Mouse (Mus musculus) bone marrow, adult 2 months (tissue): ENCODE results near the gene Ttc7. TPM values are rescaled to one million over a fixed set of nuclear protein-coding genes. Genes with fewer than 3 reads are reported as not detected.

Source experiments
- H3K27ac ChIP-seq: fragments of 200-500 bp; 2 replicates; pipeline ENCODE4 v1.5.1; 2012; ENCODE audit warnings: low read depth, mild to moderate bottlenecking, control low read depth, inconsistent platforms, low read length; ENCODE audit not compliant: control insufficient read depth, poor library complexity, insufficient read depth
- H3K4me1 ChIP-seq: fragments of 200-500 bp; 2 replicates; pipeline ENCODE4 v1.6.1; 2011; ENCODE audit warnings: low read length; ENCODE audit not compliant: control insufficient read depth, insufficient read depth
- H3K4me3 ChIP-seq: fragments of 200-500 bp; replicated peaks from 2 replicates; pipeline ENCODE3; 2011; ENCODE audit warnings: mild to moderate bottlenecking, low read depth, low read length, control low read depth; ENCODE audit not compliant: control insufficient read depth
- CTCF ChIP-seq: fragments of 200-500 bp; IDR thresholded peaks from 2 replicates; pipeline ENCODE4 v1.5.1; 2011; ENCODE audit warnings: low read length, control low read depth; ENCODE audit not compliant: control insufficient read depth, insufficient read depth
- POLR2A ChIP-seq: fragments of 200-500 bp; IDR thresholded peaks from 2 replicates; pipeline ENCODE4 v1.6.1; 2011; ENCODE audit warnings: low read depth, mild to moderate bottlenecking, control low read depth, low read length, borderline replicate concordance; ENCODE audit not compliant: control insufficient read depth
- WGBS: fragments of 180-500 bp; shearing (Covaris S2); methylation state at CpG from one replicate; pipeline ENCODE4 v1.1.7; 2018; 5-methylcytosine and 5-hydroxymethylcytosine counted together
- polyA plus RNA-seq: library from polyadenylated mRNA; stranded (reverse); fragments of >200 nt; gene quantifications from 2 replicates; pipeline ENCODE4 v1.2.4, GENCODE M21; 2011; ENCODE audit warnings: low replicate concordance; ENCODE audit not compliant: missing spikeins, insufficient read depth, insufficient read length

Gene Ttc7
- polyA plus RNA-seq, 1 experiment: 77.9 TPM

- 4% methylated on average over 21 of the region's 21 CpGs for WGBS
- H3K4me1 ChIP-seq: peaks cover 3% of the 10 kb centered on the region; the same call in 1 of the 2 replicates
Observed at GRCm38 (mm10) chr17:87283755-87284481, 1.2 kb downstream of the Ttc7 start.

DNA sequence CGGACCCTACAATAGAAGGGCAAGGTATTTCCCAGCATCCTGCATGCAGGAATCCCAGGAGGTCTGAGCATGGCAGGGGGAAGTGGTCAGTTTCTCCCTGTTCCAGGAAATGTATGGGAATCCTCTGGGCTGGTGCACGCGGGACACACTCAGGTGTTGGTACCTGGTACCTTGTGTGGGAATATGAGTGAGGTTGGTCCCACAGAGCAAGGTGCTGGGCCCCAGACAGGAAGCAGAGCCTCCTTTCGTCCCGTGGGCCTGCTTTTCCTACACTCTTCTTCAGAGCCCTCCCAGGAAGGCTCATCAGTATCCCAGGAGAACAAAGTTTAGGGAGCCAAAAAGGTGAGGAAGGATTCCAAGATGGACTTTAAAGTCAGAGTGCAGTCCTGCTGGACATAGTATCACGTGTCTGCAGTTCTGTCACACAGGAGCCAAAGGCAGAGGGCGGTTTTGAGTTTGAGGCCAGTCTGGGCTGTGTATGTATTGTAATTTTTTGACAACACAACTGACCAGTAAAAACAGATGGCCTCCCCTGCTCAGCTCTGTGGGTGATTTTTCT, 1.9 kb downstream of the Ttc7 start:
- peaks cover 3% of the 10 kb centered on the region; the same call in 1 of the 2 replicates for H3K4me1 ChIP-seq
- WGBS: 64% methylated on average over 7 of the region's 7 CpGs
- no peak for TF ChIP-seq CTCF
- no peak for TF ChIP-seq POLR2A
- H3K27ac ChIP-seq: no peak overlapping the region
- H3K4me3 ChIP-seq: peak overlapping the region; percentile 10

More at GRCm38 (mm10) chr17:87283755-87284481, 1.2 kb downstream of the Ttc7 start:
- H3K27ac ChIP-seq: peak overlapping the region; percentile 98
- peak; percentile 86 for TF ChIP-seq POLR2A
- TF ChIP-seq CTCF: no peak
- peak overlapping the region; percentile 83 for H3K4me3 ChIP-seq

GRCm38 (mm10) chr17:87285731-87286465, 3.2 kb downstream of the Ttc7 start:
- Histone ChIP-seq H3K4me1 (peaks cover 2% of the 10 kb centered on the region; the same call in 1 of the 2 replicates), H3K4me3 (no peak overlapping the region), H3K27ac (no peak overlapping the region)
- TF ChIP-seq POLR2A: no peak
- no peak for TF ChIP-seq CTCF
- 50% methylated on average over 23 of the region's 23 CpGs for WGBS

DNA sequence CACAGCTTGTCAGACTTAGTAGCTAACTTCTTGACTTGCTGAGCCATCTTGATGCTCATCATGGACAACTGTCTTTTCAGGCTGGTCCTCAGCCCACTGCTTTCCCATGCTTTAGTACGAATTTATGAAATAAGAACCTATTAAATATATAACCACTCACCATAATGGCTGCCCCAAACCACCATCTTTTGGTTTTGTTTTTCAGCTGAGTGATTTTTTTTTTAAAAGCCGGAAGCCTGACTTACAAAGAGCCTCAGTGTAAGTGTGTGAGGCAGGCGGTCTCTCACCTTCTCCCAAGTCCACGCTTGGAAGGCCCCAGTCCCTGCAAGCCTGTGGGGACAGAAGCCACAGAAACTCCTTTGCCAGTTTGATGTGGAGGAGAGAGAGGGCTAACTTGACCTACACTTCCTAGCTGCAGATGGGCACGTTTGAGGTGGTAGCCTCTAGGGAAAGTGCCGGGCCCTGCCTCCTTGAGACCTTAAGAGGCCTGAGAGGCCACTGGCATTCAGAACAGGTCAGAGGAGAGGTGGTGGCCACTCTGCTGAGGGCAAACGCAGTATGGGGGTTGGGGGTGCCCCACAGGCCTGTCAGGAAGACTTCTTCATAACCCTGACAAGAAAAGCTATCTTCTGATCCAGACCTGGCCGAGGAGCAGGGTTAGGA, 3.9 kb downstream of the Ttc7 start:
- TF ChIP-seq CTCF: no peak
- TF ChIP-seq POLR2A: no peak
- Histone ChIP-seq H3K4me1 (peaks cover 2% of the 10 kb centered on the region; the same call in 1 of the 2 replicates), H3K4me3 (no peak overlapping the region), H3K27ac (peak overlapping the region; percentile 5; the same call in 1 of the 2 replicates)
- 58% methylated on average over 8 of the region's 8 CpGs for whole genome bisulfite sequencing

DNA sequence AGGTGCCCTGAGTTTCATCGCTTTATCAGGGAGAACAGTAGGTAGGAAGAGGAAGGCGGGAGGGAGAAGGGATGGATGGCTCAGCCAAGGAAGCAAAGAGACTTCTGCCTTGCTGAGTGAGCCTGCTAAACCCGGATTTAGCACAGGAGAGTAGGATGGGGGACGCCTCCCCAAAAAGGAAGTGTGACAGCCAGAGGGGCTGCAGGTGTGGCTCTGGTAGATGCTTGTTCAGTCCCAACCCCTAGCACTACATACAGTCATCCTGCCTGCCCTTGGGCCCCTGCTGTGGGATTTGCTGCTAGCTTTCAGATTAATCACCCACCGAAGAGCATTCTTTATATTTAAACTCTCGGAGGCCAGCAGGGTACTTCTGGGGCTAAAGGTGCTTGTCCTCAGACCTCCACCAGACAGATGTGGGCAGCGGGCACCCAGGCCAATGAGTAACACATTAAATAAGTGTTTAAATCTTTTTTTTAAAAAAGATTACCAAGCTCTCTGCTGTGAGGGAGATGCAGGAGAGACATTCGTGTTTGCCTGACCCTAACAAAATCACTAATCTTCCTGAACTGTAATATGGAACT, 4.6 kb downstream of the Ttc7 start:
- H3K4me1 ChIP-seq: peaks cover 2% of the 10 kb centered on the region; the same call in 1 of the 2 replicates
- WGBS: 78% methylated on average over 8 of the region's 8 CpGs
- no peak overlapping the region for H3K4me3 ChIP-seq
- H3K27ac ChIP-seq: no peak overlapping the region
- TF ChIP-seq CTCF (no peak), POLR2A (no peak)

DNA sequence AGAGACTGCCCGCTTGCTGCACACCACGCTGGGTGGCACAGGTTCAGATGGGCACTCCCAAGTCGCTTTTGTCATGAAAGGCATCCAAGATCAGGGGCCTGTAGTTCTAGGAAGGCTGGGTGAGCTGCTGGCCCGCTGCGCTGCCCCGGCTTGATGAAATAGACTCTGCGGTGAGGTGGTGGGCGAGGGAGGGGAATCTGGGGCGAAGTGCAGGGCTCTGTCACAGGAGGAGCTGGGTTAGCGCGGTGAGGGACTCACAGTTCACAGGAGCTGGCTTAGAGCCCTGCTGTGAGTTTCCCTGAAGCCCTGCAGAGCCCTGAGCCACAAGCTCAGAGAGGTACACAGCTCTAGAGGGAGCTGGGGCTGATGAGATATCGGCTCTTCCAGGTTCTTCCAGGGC, 5.4 kb downstream of the Ttc7 start:
- peaks cover 3% of the 10 kb centered on the region; the same call in 1 of the 2 replicates for H3K4me1 ChIP-seq
- H3K4me3 ChIP-seq: no peak overlapping the region
- no peak overlapping the region for H3K27ac ChIP-seq
- 93% methylated on average over 12 of the region's 12 CpGs for WGBS
- TF ChIP-seq POLR2A (no peak), CTCF (no peak)

GRCm38 (mm10) chr17:87289367-87289766, 6.7 kb downstream of the Ttc7 start:
- TF ChIP-seq CTCF: no peak
- TF ChIP-seq POLR2A: no peak
- H3K4me3 ChIP-seq: no peak overlapping the region
- 85% methylated on average over 5 of the region's 5 CpGs for WGBS
- H3K27ac ChIP-seq: no peak overlapping the region
- peaks cover 3% of the 10 kb centered on the region; the same call in 1 of the 2 replicates for H3K4me1 ChIP-seq
